Mouse (Mus musculus) midbrain, embryonic 10.5 days (tissue): ENCODE data around the gene Chrdl1. TPM values are rescaled to one million over a fixed set of nuclear protein-coding genes. Genes with fewer than 3 reads are reported as not detected.

Experiments
- DNase-seq: peaks from one replicate; pipeline ENCODE4 v3.0.0-alpha.2; 2017; ENCODE audit warnings: low spot score
- H3K27ac ChIP-seq: fragments of 300-500 bp; sonication (generic); replicated peaks from 2 replicates; pipeline ENCODE4 v1.5.1; 2016; ENCODE audit warnings: mild to moderate bottlenecking
- H3K27me3 ChIP-seq: fragments of 300-500 bp; sonication (generic); 2 replicates; pipeline ENCODE4 v1.6.1; 2016; ENCODE audit warnings: low read depth, mild to moderate bottlenecking; ENCODE audit not compliant: poor library complexity, severe bottlenecking
- H3K36me3 ChIP-seq: fragments of 300-500 bp; sonication (generic); 2 replicates; pipeline ENCODE4 v1.6.1; 2016; ENCODE audit warnings: mild to moderate bottlenecking, moderate library complexity
- H3K4me1 ChIP-seq: fragments of 300-500 bp; sonication (generic); 2 replicates; pipeline ENCODE4 v1.6.1; 2016
- H3K4me3 ChIP-seq: fragments of 300-500 bp; sonication (generic); 2 replicates; pipeline ENCODE4 v1.5.1; 2016; ENCODE audit warnings: mild to moderate bottlenecking, moderate library complexity
- H3K9me3 ChIP-seq: fragments of 300-500 bp; sonication (generic); replicated peaks from 2 replicates; pipeline ENCODE4 v1.6.1; 2016; ENCODE audit warnings: mild to moderate bottlenecking
- WGBS: fragments of 180-500 bp; shearing (Covaris S2); methylation state at CpG from one replicate; pipeline ENCODE4 v1.1.7; 2016; 5-methylcytosine and 5-hydroxymethylcytosine counted together
- polyA plus RNA-seq: library from polyadenylated mRNA; unstranded; fragments of >200 nt; fragmentation: Nextera tagmentation; extraction: Ambion mirVana; gene quantifications from 2 replicates; pipeline ENCODE4 v1.2.1, GENCODE M21; 2016

Gene Chrdl1
- polyA plus RNA-seq, 1 experiment from 2014 or later, result 3.4 TPM

DNA sequence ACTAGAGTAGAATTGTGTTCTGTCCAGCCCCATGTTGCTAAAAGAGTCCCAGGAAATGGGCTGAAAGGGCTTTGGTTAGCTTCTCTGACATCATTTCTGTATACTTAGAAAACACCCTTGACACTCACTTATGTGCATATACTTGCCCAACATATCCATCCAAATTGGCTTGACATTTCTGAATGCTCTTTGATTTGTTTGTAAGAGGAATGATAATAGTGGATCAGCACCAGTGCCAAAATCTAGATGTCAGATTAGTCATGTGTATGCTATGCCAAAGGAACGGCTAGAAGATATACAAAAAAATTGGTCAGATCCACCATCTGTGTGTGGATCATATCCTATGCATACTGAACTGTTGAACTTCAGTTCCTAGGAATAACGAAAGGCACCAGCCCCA lies 99.3 kb downstream of the Chrdl1 start:
- no peak overlapping the region for H3K27ac ChIP-seq
- H3K9me3 ChIP-seq, result no peaks in the 10 kb centered on the region
- H3K27me3 ChIP-seq, result peaks cover 87% of the 10 kb centered on the region
- WGBS, result 92% methylated on average over 2 of the region's 2 CpGs
- no peak for DNase-seq
- no peak overlapping the region for H3K4me3 ChIP-seq
- H3K36me3 ChIP-seq, result no peaks in the 10 kb centered on the region
- no peaks in the 10 kb centered on the region for H3K4me1 ChIP-seq

DNA sequence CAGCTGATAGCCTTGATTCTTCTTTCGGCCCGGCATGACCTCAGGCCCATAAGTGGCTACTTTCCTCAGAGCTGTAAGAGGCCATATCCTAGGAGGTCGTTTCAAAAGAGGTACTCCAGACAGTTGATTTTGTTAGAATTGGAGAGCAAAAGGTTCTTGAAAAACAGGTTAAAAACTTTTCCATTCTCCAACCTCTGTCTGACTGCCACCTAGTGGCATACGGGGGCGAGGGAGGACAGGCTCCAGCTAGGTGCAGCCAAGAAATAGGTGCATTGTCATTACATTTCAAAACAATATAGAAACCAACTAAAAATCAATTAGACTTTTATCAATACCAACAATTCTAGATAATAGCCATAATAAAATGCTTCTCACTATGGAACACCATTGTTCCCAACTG lies 118.9 kb downstream of the Chrdl1 start:
- H3K36me3 ChIP-seq, result no peaks in the 10 kb centered on the region
- peaks cover 40% of the 10 kb centered on the region for H3K27me3 ChIP-seq
- 42% methylated on average over 5 of the region's 5 CpGs for WGBS
- H3K9me3 ChIP-seq, result no peaks in the 10 kb centered on the region
- no peaks in the 10 kb centered on the region for H3K4me1 ChIP-seq
- no peak for DNase-seq
- H3K27ac ChIP-seq, result no peak overlapping the region
- no peak overlapping the region for H3K4me3 ChIP-seq

DNA sequence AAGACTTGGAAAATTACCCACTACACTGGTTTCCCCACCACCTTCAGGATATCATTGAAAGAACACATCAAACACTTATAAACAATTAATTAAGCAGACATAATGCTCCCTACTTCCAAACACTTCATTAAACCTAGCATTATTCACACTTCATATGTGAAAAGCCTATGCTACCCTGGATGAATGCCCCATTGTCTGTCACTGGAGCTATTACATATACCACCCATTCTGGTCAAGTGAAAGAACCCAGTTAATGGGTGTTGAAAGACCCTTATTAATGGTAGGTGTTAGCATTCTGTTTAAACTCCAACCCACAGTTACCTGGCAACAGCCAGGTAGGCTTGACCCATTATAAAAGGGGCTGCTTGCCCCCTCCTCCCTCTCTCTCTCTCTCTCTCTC lies 143.4 kb downstream of the Chrdl1 start:
- Histone ChIP-seq H3K4me1 (no peaks in the 10 kb centered on the region), H3K4me3 (no peak overlapping the region), H3K9me3 (no peaks in the 10 kb centered on the region), H3K27me3 (peaks cover 15% of the 10 kb centered on the region), H3K27ac (no peak overlapping the region), H3K36me3 (no peaks in the 10 kb centered on the region)
- DNase-seq, result no peak

Other genes with a start within 250 kb of the Chrdl1 start
- 41.7 and 76.9 TPM in 2 replicates for gene Pak3, start 124.3 kb upstream of the Chrdl1 start, polyA plus RNA-seq